ENCODE assay signal across 15 mouse cellular contexts in genomic region chr12:86838181-86838580, GRCm38 (mm10). TPM values are rescaled to one million over a fixed set of nuclear protein-coding genes. Genes with fewer than 3 reads are reported as not detected.
DNase-seq lines count a peak whose midpoint lies in the region; ATAC-seq and TF ChIP-seq lines count a peak whose summit lies in the region.
"Had no signal": no experiment of that assay in that cellular context is flagged by ENCODE, and none has a peak within 500 bp of the region (broad histone marks: within the 10 kb centered on the region; RNA-seq: fewer than 3 reads in every experiment).

No protein-coding gene starts in this region.

- 0 out of 2 replicates have a peak overlapping the region, but pooled peaks have one; percentile 32 for H3K27ac ChIP-seq in heart, embryonic 11.5 days (ENCODE audit: low read depth, low read length)
- peak overlapping the region; percentile 9; the same call in 1 of the 2 replicates for H3K27ac ChIP-seq in limb, embryonic 10.5 days
- H3K27ac ChIP-seq in left cerebral cortex, adult 2 months, result no peak overlapping the region
- H3K27ac ChIP-seq: hindbrain, embryonic 13.5 days; liver, embryonic 15.5 days had no signal

- 48% methylated on average over 2 of the region's 2 CpGs for WGBS in heart, embryonic 11.5 days (ENCODE audit: insufficient replicate concordance)
- WGBS in limb, embryonic 10.5 days, result 72% methylated on average over 2 of the region's 2 CpGs

- TF ChIP-seq CTCF in left cerebral cortex, adult 2 months (IDR thresholded peaks at IDR 0.05), result no peak

- intact Hi-C loops in left cerebral cortex, adult 2 months (cut with DNase I), result no loop called here

- DNase-seq in heart, adult 8-10 months (ENCODE audit: low spot score), result no peak
- peak; percentile 63 for DNase-seq in NIH3T3 (ENCODE audit: low read depth)
- peak; percentile 37 for DNase-seq in adipocyte (ENCODE audit: low spot score)
- no peak for DNase-seq in limb, embryonic 10.5 days (ENCODE audit: low spot score)
- no peak for DNase-seq in left cerebral cortex, adult 2 months (ENCODE audit: extremely low spot score in 1 of 2, low spot score in 2 of 2)
- DNase-seq in adrenal gland, adult 8-10 months, result no peak
- DNase-seq in thymus, adult 18-20 months, result no peak
- DNase-seq: adrenal gland, postnatal 25 days; cerebellum, adult 9-10 months; gastrocnemius, postnatal 36 days; kidney, postnatal 14 days had no signal

- no peak overlapping the region for H3K4me3 ChIP-seq in heart, embryonic 11.5 days (ENCODE audit: low read depth, low read length)
- no peak overlapping the region for H3K4me3 ChIP-seq in limb, embryonic 10.5 days
- no peak overlapping the region for H3K4me3 ChIP-seq in left cerebral cortex, adult 2 months
- H3K4me3 ChIP-seq: hindbrain, embryonic 13.5 days; liver, embryonic 15.5 days had no signal

- no peaks in the 10 kb centered on the region for H3K9me3 ChIP-seq in heart, embryonic 11.5 days (replicated peaks; ENCODE audit: control insufficient read depth, low read length)
- no peaks in the 10 kb centered on the region for H3K9me3 ChIP-seq in limb, embryonic 10.5 days (replicated peaks)
- H3K9me3 ChIP-seq: hindbrain, embryonic 13.5 days; liver, embryonic 15.5 days had no signal

- no peak overlapping the region for H3K9ac ChIP-seq in heart, embryonic 11.5 days (ENCODE audit: low read depth, low read length)
- H3K9ac ChIP-seq: hindbrain, embryonic 13.5 days; liver, embryonic 15.5 days had no signal

- no peaks in the 10 kb centered on the region for H3K36me3 ChIP-seq in heart, embryonic 11.5 days (ENCODE audit: control insufficient read depth, insufficient read depth, low read length)
- no peaks in the 10 kb centered on the region for H3K36me3 ChIP-seq in limb, embryonic 10.5 days
- H3K36me3 ChIP-seq: hindbrain, embryonic 13.5 days; liver, embryonic 15.5 days had no signal

- no peak for ATAC-seq in heart, embryonic 11.5 days (replicated peaks; ENCODE audit: insufficient number of reproducible peaks, low FRiP score, low TSS enrichment)
- ATAC-seq: intestine, embryonic 16.5 days had no signal

- H3K4me1 ChIP-seq in heart, embryonic 11.5 days (ENCODE audit: control insufficient read depth, insufficient read depth, low read length), result peaks cover 32% of the 10 kb centered on the region
- peaks cover 38% of the 10 kb centered on the region for H3K4me1 ChIP-seq in limb, embryonic 10.5 days

- no peak overlapping the region for H3K4me2 ChIP-seq in heart, embryonic 11.5 days
- H3K4me2 ChIP-seq: hindbrain, embryonic 13.5 days; liver, embryonic 15.5 days had no signal

- H3K27me3 ChIP-seq in heart, embryonic 11.5 days (ENCODE audit: control insufficient read depth, insufficient read depth, low read length), result no peaks in the 10 kb centered on the region
- H3K27me3 ChIP-seq in limb, embryonic 10.5 days (ENCODE audit: low read depth, poor library complexity, severe bottlenecking), result peaks cover 6% of the 10 kb centered on the region; the same call in 1 of the 2 replicates
- H3K27me3 ChIP-seq: hindbrain, embryonic 13.5 days; liver, embryonic 15.5 days had no signal

RNA-seq across cellular contexts. Expression of gene Irf2bpl, which starts 46.4 kb away (rescaled TPM):
- 18.9 and 26.9 TPM in 2 replicates for polyA plus RNA-seq in heart, embryonic 11.5 days (2014; fragmentation: Nextera tagmentation; extraction: Ambion mirVana)
- total RNA-seq in heart, adult 8-10 months (2022), result 10 to 100 TPM; 26.2 to 30.4 (median 27.8) TPM
- polyA plus RNA-seq in limb, embryonic 10.5 days (2016; fragmentation: Nextera tagmentation; extraction: Ambion mirVana), result 11.9 and 22.6 TPM in 2 replicates
- 10 to 100 TPM; 74.3 to 80.8 TPM for total RNA-seq in left cerebral cortex, adult 2 months (2021)
- total RNA-seq in adrenal gland, adult 8-10 months (2022), result 10 to 100 TPM; 69.8 to 92.2 (median 82.8) TPM

Comparison
In these comparisons a context has a peak if more than half of its experiments do, and no peak if none do; other contexts are left out.
1. DNase-seq: peak in NIH3T3 (single experiment) and adipocyte (single experiment); none in heart, adult 8-10 months (single experiment), limb, embryonic 10.5 days (single experiment), left cerebral cortex, adult 2 months (0 of 2), adrenal gland, adult 8-10 months (single experiment) and thymus, adult 18-20 months (0 of 2).